Mouse (Mus musculus): ENCODE data around the gene Olfr1102.

Gene Olfr1102

DNA sequence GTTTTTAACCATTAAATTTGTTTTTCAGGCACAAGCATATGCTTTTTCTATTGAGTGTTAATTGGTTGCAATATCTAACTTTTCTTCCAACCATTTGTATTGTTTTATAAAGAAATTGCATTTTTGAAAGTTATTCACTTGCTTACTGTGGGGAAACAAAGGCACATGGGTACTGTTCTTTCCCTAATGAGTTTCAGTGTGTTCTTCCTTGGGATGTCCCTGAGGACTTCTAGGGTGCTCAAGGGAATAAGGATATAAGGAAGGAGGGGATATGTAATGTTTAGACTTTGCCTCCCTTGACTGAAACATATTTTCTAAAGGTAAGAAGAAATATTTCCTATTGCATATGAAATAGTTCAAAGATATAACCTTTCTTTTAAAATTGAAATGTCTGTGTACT, at the start of gene Olfr1102:
TSS of gene Olfr1102 (plus strand) at position 301 of the 400 bp plus-strand sequence.
- no peak for DNase-seq (ENCODE audit: low read depth, low spot score)

DNA sequence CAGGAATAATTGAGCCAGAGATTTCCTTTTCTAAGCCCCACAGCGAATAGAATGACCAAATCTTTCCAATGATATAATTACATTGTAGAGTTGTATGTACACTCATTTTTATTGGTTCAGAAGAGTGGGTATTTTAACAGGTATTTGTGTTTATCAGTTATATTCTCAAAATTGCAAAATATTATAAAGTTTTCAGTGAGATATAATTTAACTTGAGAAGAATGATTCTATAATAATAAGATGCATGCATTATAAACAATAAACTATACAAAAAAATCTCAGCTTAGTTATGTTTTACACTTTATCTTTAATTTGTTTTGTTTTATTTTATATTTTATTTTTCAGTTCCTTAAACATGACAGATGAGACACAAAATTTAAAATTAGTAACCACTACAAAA, 37.6 kb upstream of the Olfr1102 start, which contains the start of gene Olfr1099:
TSS of gene Olfr1099 (minus strand) at position 101 of the 400 bp plus-strand sequence.
- no peak for DNase-seq (ENCODE audit: low read depth, low spot score)

DNA sequence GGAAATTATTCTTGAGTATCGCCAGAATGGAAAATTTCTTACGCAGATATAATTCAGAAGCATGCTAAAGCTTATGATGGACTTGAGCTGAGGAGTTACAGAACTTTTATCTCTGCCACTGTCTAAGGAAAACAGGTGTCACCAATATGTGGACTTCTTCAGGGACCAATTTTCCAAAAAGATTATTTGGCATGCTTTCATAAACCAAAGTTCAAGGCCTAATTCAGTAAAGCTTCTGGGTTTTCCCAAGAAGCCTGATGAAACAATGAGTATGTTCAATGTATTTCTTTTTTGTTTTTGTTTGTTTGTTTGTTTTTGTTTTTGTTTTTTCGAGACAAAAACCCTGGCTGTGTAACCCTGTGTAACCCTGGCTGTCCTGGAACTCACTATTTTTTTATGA, 18.3 kb upstream of the Olfr1102 start, which contains the start of gene Olfr1100:
TSS of gene Olfr1100 (minus strand) at position 101 of the 400 bp plus-strand sequence.
- DNase-seq (ENCODE audit: low read depth, low spot score), result no peak

DNA sequence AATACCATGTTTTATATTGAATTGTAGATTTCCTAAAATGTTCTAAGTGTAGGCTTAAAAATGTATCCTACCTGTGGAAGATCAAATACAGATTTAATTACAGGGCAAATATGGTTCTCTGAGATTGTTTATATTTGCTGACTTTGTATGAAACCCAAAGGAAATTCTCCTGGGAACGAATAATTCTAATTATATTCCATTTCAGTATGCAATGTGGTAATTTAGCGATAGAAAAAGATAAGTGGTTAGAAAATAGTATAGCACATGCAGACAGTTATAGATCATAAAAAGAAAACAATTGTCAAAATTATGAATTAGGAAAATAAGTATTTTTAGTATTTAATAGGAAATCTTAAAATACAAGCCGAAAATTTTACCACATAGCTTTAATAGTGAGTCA, 7.1 kb upstream of the Olfr1102 start, which contains the start of gene Olfr1101:
TSS of gene Olfr1101 (minus strand) at position 101 of the 400 bp plus-strand sequence.
- DNase-seq (ENCODE audit: low read depth, low spot score), result no peak

DNA sequence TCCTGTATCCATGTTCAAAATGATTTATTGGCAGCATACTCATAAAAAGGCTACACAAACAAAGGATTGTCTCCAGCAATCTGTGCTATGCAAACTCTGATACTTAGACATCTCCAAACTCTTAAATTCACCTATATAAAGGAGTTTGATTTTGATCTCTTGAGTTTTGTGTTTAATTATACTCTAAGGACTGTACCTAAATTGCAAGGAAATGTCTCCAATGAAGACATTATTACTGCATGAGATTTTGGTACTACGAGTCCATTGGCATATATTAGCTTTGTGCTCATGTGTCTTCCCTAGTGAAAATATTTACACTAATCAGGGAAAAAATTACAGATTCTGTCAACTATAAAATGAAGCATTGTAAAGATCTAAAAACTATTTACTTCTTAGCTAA, 28.8 kb downstream of the Olfr1102 start, which contains the start of gene Olfr1104:
TSS of gene Olfr1104 (minus strand) at position 101 of the 400 bp plus-strand sequence.
- no peak for DNase-seq (ENCODE audit: low read depth, low spot score)

DNA sequence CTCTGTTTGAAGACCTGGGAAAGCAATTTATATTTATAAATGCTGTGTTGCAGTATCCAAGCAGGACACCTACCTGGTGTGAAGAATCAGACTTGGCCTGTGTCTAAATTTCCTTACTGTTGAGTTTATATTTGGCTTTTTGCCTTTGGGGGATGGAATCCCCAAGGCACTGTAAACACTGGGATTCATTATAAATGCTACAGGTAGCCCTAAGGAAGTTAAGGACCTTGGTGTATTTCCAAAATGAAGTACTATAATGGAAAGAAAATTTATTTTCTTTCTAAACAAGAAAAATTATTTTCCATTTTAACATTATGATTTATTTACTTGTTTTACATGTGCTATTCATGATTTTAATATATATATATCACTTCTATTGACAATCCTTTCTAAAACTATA, 38.2 kb downstream of the Olfr1102 start, which contains the start of gene Olfr1105:
TSS of gene Olfr1105 (minus strand) at position 101 of the 400 bp plus-strand sequence.
- no peak for DNase-seq (ENCODE audit: low read depth, low spot score)

- no peak for DNase-seq (ENCODE audit: low read depth, low spot score)
Measured at GRCm38 (mm10) chr2:87052173-87052572, 54.0 kb downstream of the Olfr1102 start, which contains the start of gene Olfr1106. Olfr1106 (minus strand) TSS chr2:87052273.
